Mouse (Mus musculus) embryonic facial prominence, embryonic 11.5 days (tissue): Measurements from ENCODE around the gene Tiam1. TPM values are rescaled to one million over a fixed set of nuclear protein-coding genes. Genes with fewer than 3 reads are reported as not detected.
"Not testable (repeated sequence)": the region's sequence is repeated elsewhere in the genome, so short reads cannot be mapped to it uniquely, and the experiment has no call there.

ENCODE experiments used
- ATAC-seq: fragments of 200-750 bp; cut with Nextera tagmentation; replicated peaks from 2 replicates; pipeline ENCODE4 v1.8.0; 2017; ENCODE audit warnings: low read depth; ENCODE audit not compliant: insufficient number of reproducible peaks, low FRiP score, low TSS enrichment
- DNase-seq: peaks from one replicate; pipeline ENCODE4 v3.0.0-alpha.2; 2015; ENCODE audit warnings: low spot score
- H3K27ac ChIP-seq: fragments of 300-500 bp; sonication (generic); replicated peaks from 2 replicates; pipeline ENCODE4 v1.5.1; 2014; ENCODE audit warnings: mild to moderate bottlenecking, low read depth, low read length, control low read depth
- H3K27me3 ChIP-seq: fragments of 300-500 bp; sonication (generic); 2 replicates; pipeline ENCODE4 v1.6.1; 2014; ENCODE audit warnings: mild to moderate bottlenecking, low read length, moderate library complexity, mixed read lengths; ENCODE audit not compliant: control insufficient read depth, insufficient read depth
- H3K36me3 ChIP-seq: fragments of 300-500 bp; sonication (generic); replicated peaks from 2 replicates; pipeline ENCODE4 v1.6.1; 2014; ENCODE audit warnings: low read depth, mild to moderate bottlenecking, low read length, moderate library complexity, mixed read lengths; ENCODE audit not compliant: control insufficient read depth, insufficient read depth
- H3K4me1 ChIP-seq: fragments of 300-500 bp; sonication (generic); 2 replicates; pipeline ENCODE4 v1.6.1; 2014; ENCODE audit warnings: low read length, mixed read lengths; ENCODE audit not compliant: control insufficient read depth, insufficient read depth
- H3K4me2 ChIP-seq: fragments of 300-500 bp; sonication (generic); 2 replicates; pipeline ENCODE4 v1.6.1; 2014; ENCODE audit warnings: low read depth, mild to moderate bottlenecking, control low read depth, low read length, moderate library complexity
- H3K4me3 ChIP-seq: fragments of 300-500 bp; sonication (generic); 2 replicates; pipeline ENCODE4 v1.5.1; 2014; ENCODE audit warnings: low read depth, low read length, control low read depth
- H3K9ac ChIP-seq: fragments of 300-500 bp; sonication (generic); replicated peaks from 2 replicates; pipeline ENCODE4 v1.6.1; 2014; ENCODE audit warnings: mild to moderate bottlenecking, control low read depth, low read length
- H3K9me3 ChIP-seq: fragments of 300-500 bp; sonication (generic); replicated peaks from 2 replicates; pipeline ENCODE4 v1.6.1; 2016; ENCODE audit warnings: mild to moderate bottlenecking, low read length, inconsistent platforms, mixed read lengths; ENCODE audit not compliant: control insufficient read depth
- WGBS: fragments of 180-500 bp; shearing (Covaris S2); extraction: QIAGEN DNeasy Blood & Tissue Kit; methylation state at CpG from one replicate; pipeline ENCODE4 v1.1.7; 2014; 5-methylcytosine and 5-hydroxymethylcytosine counted together
- polyA plus RNA-seq: library from polyadenylated mRNA; unstranded; fragments of >200 nt; fragmentation: Nextera tagmentation; extraction: Ambion mirVana; gene quantifications from 2 replicates; pipeline ENCODE4 v1.2.1, GENCODE M21; 2014

Gene Tiam1
- polyA plus RNA-seq, 1 experiment from 2014 or later = 33.8 TPM

GRCm38 (mm10) chr16:90086111-90086510, 57.5 kb downstream of the Tiam1 start:
- DNase-seq (no peak), ATAC-seq (no peak)
- no peaks in the 10 kb centered on the region for H3K36me3 ChIP-seq
- H3K4me1 ChIP-seq = no peaks in the 10 kb centered on the region
- H3K27me3 ChIP-seq = no peaks in the 10 kb centered on the region
- no peaks in the 10 kb centered on the region for H3K9me3 ChIP-seq
- WGBS = 86% methylated on average over 6 of the region's 6 CpGs
- no peak overlapping the region for H3K4me3 ChIP-seq
- H3K27ac ChIP-seq = no peak overlapping the region
- no peak overlapping the region for H3K4me2 ChIP-seq
- H3K9ac ChIP-seq = no peak overlapping the region

- H3K27me3 ChIP-seq = no peaks in the 10 kb centered on the region
- 89% methylated on average over 14 of the region's 14 CpGs for WGBS
- no peak overlapping the region for H3K27ac ChIP-seq
- H3K36me3 ChIP-seq = no peaks in the 10 kb centered on the region
- no peak for ATAC-seq
- H3K4me2 ChIP-seq = no peak overlapping the region
- no peak overlapping the region for H3K4me3 ChIP-seq
- no peaks in the 10 kb centered on the region for H3K9me3 ChIP-seq
- H3K4me1 ChIP-seq = no peaks in the 10 kb centered on the region
- DNase-seq = no peak
- no peak overlapping the region for H3K9ac ChIP-seq
Observed at GRCm38 (mm10) chr16:90085580-90085979, 58.0 kb downstream of the Tiam1 start.

GRCm38 (mm10) chr16:90081125-90081524, 62.4 kb downstream of the Tiam1 start:
- Histone ChIP-seq H3K4me2 (no peak overlapping the region), H3K36me3 (no peaks in the 10 kb centered on the region), H3K27ac (no peak overlapping the region), H3K9ac (no peak overlapping the region), H3K4me3 (no peak overlapping the region), H3K9me3 (no peaks in the 10 kb centered on the region), H3K27me3 (no peaks in the 10 kb centered on the region), H3K4me1 (no peaks in the 10 kb centered on the region)
- 87% methylated on average over 1 of the region's 1 CpGs for WGBS
- DNase-seq (no peak), ATAC-seq (no peak)

GRCm38 (mm10) chr16:90078806-90079381, 64.7 kb downstream of the Tiam1 start:
- DNase-seq = no peak
- ATAC-seq = no peak
- no peak overlapping the region for H3K9ac ChIP-seq

GRCm38 (mm10) chr16:90073510-90073909, 70.1 kb downstream of the Tiam1 start:
- Histone ChIP-seq H3K9me3 (no peaks in the 10 kb centered on the region), H3K4me1 (peaks cover 8% of the 10 kb centered on the region; the same call in 1 of the 2 replicates), H3K36me3 (no peaks in the 10 kb centered on the region), H3K27ac (no peak overlapping the region), H3K9ac (no peak overlapping the region), H3K4me2 (no peak overlapping the region), H3K4me3 (no peak overlapping the region), H3K27me3 (no peaks in the 10 kb centered on the region)
- peak; percentile 74 for DNase-seq
- WGBS = 21% methylated on average over 7 of the region's 7 CpGs
- ATAC-seq = peak; percentile 41; the same call in 1 of the 2 replicates

More at GRCm38 (mm10) chr16:90078806-90079381, 64.7 kb downstream of the Tiam1 start:
- no peaks in the 10 kb centered on the region for H3K4me1 ChIP-seq
- no peak overlapping the region for H3K4me3 ChIP-seq
- no peaks in the 10 kb centered on the region for H3K9me3 ChIP-seq
- H3K27ac ChIP-seq = no peak overlapping the region
- WGBS = 82% methylated on average over 11 of the region's 11 CpGs
- no peak overlapping the region for H3K4me2 ChIP-seq
- no peaks in the 10 kb centered on the region for H3K27me3 ChIP-seq
- H3K36me3 ChIP-seq = no peaks in the 10 kb centered on the region

- Histone ChIP-seq H3K4me3 (no peak overlapping the region), H3K36me3 (no peaks in the 10 kb centered on the region), H3K27me3 (no peaks in the 10 kb centered on the region), H3K9me3 (no peaks in the 10 kb centered on the region), H3K9ac (no peak overlapping the region), H3K4me2 (no peak overlapping the region), H3K27ac (no peak overlapping the region; the same call in 1 of the 2 replicates), H3K4me1 (peaks cover 8% of the 10 kb centered on the region; the same call in 1 of the 2 replicates)
- WGBS = 16% methylated on average over 15 of the region's 15 CpGs
- DNase-seq = peak; percentile 68
- ATAC-seq = peak; percentile 25; the same call in 1 of the 2 replicates
Observed at GRCm38 (mm10) chr16:90072651-90073050, 70.9 kb downstream of the Tiam1 start.

- H3K27ac ChIP-seq, H3K9ac ChIP-seq, DNase-seq, H3K4me1 ChIP-seq, H3K4me3 ChIP-seq, H3K9me3 ChIP-seq, H3K27me3 ChIP-seq, H3K4me2 ChIP-seq, H3K36me3 ChIP-seq: not testable (repeated sequence)
- peak; percentile 76; the same call in 1 of the 2 replicates for ATAC-seq
Observed at GRCm38 (mm10) chr16:90071125-90071524, 72.4 kb downstream of the Tiam1 start.

- H3K27ac ChIP-seq = no peak overlapping the region
Observed at GRCm38 (mm10) chr16:90070104-90070503, 73.5 kb downstream of the Tiam1 start.

More at GRCm38 (mm10) chr16:90070104-90070503, 73.5 kb downstream of the Tiam1 start:
- Histone ChIP-seq H3K27me3 (no peaks in the 10 kb centered on the region), H3K4me1 (peaks cover 8% of the 10 kb centered on the region; the same call in 1 of the 2 replicates), H3K9me3 (no peaks in the 10 kb centered on the region), H3K4me2 (no peak overlapping the region), H3K36me3 (no peaks in the 10 kb centered on the region), H3K9ac (no peak overlapping the region), H3K4me3 (no peak overlapping the region)
- DNase-seq (no peak), ATAC-seq (no peak)
- 86% methylated on average over 11 of the region's 11 CpGs for WGBS
